ENCODE assay signal across 8 mouse cellular contexts in genomic region chr9:61380258-61381062, GRCm38 (mm10). TPM values are rescaled to one million over a fixed set of nuclear protein-coding genes. Genes with fewer than 3 reads are reported as not detected.
A peak's percentile ranks its signal among the peaks of the same experiment; 100 is the strongest.
DNase-seq lines count a peak whose midpoint lies in the region; ATAC-seq lines count a peak whose summit lies in the region.

No protein-coding gene starts in this region.

- H3K9ac ChIP-seq in neural tube, embryonic 11.5 days (ENCODE audit: low read length): peak overlapping the region; percentile 16; the same call in 1 of the 2 replicates
- H3K9ac ChIP-seq in heart, embryonic 15.5 days: no peak overlapping the region

- H3K27ac ChIP-seq in neural tube, embryonic 11.5 days (ENCODE audit: low read depth, low read length): peak overlapping the region; percentile 51
- H3K27ac ChIP-seq in heart, embryonic 15.5 days: peak overlapping the region; percentile 47; the same call in 1 of the 2 replicates

- DNase-seq in neural tube, embryonic 11.5 days (ENCODE audit: low spot score): peak; percentile 57
- no peak for DNase-seq in neural tube, embryonic 10.5 days (ENCODE audit: extremely low spot score, low spot score)
- peak; percentile 71 for DNase-seq in thymus, postnatal 25 days
- no peak for DNase-seq in right cerebral cortex, postnatal 14 days
- no peak for DNase-seq in kidney, postnatal 10 days
- DNase-seq in gastrocnemius, adult 18-20 months (ENCODE audit: low spot score): no peak

- no peaks in the 10 kb centered on the region for H3K27me3 ChIP-seq in neural tube, embryonic 11.5 days (ENCODE audit: control insufficient read depth, insufficient read depth, low read length)
- peaks cover 91% of the 10 kb centered on the region for H3K27me3 ChIP-seq in heart, embryonic 15.5 days

- no peaks in the 10 kb centered on the region for H3K9me3 ChIP-seq in neural tube, embryonic 11.5 days (ENCODE audit: control insufficient read depth, low read length)
- no peaks in the 10 kb centered on the region for H3K9me3 ChIP-seq in heart, embryonic 15.5 days (replicated peaks)

- H3K4me1 ChIP-seq in neural tube, embryonic 11.5 days (ENCODE audit: control insufficient read depth, insufficient read depth, low read length): peaks cover 88% of the 10 kb centered on the region
- H3K4me1 ChIP-seq in heart, embryonic 15.5 days (replicated peaks): peaks cover 75% of the 10 kb centered on the region

- no peak overlapping the region for H3K4me3 ChIP-seq in neural tube, embryonic 11.5 days (ENCODE audit: low read depth, low read length)
- no peak overlapping the region for H3K4me3 ChIP-seq in heart, embryonic 15.5 days

- no peak for ATAC-seq in neural tube, embryonic 11.5 days (ENCODE audit: insufficient read depth, low FRiP score, low TSS enrichment)
- ATAC-seq in heart, embryonic 15.5 days (replicated peaks; ENCODE audit: insufficient number of reproducible peaks, insufficient read depth, low FRiP score, low read depth): peak; percentile 77
- ATAC-seq in megakaryocyte, adult 5-6 weeks (ENCODE audit: poor library complexity, severe bottlenecking): peak; percentile 23

- H3K36me3 ChIP-seq in neural tube, embryonic 11.5 days (ENCODE audit: control insufficient read depth, insufficient read depth, low read length): peaks cover 9% of the 10 kb centered on the region; the same call in 1 of the 2 replicates
- no peaks in the 10 kb centered on the region for H3K36me3 ChIP-seq in heart, embryonic 15.5 days

- H3K4me2 ChIP-seq in neural tube, embryonic 11.5 days (ENCODE audit: low read depth): no peak overlapping the region
- peak overlapping the region; percentile 41 for H3K4me2 ChIP-seq in heart, embryonic 15.5 days

- 32% methylated on average over 16 of the region's 18 CpGs for WGBS in neural tube, embryonic 11.5 days
- 10% methylated on average over 18 of the region's 18 CpGs for WGBS in heart, embryonic 15.5 days

RNA-seq across cellular contexts. Expression of gene Tle3, which starts 8.3 kb away (rescaled TPM):
- polyA plus RNA-seq in neural tube, embryonic 11.5 days (2014; fragmentation: Nextera tagmentation; extraction: Ambion mirVana): 42.4 and 43.6 TPM in 2 replicates
- 7.3 and 14.3 TPM in 2 replicates for polyA plus RNA-seq in heart, embryonic 15.5 days (2015; fragmentation: Nextera tagmentation; extraction: Ambion mirVana)
- total RNA-seq in megakaryocyte, adult 5-6 weeks (2015): 113 and 146 TPM in 2 replicates
- total RNA-seq in megakaryocyte, adult 5-6 weeks (2017): 79.4 and 92.9 TPM in 2 replicates
- total RNA-seq in gastrocnemius, adult 18-20 months (2021): 1 to 10 TPM; 7.1 TPM

Comparison
In these comparisons a context has a peak if more than half of its experiments do, and no peak if none do; other contexts are left out.
1. DNase-seq: peak in neural tube, embryonic 11.5 days (single experiment) and thymus, postnatal 25 days (single experiment); none in neural tube, embryonic 10.5 days (single experiment), right cerebral cortex, postnatal 14 days (single experiment), kidney, postnatal 10 days (single experiment) and gastrocnemius, adult 18-20 months (single experiment).
2. RNA of gene Tle3, which starts 8.3 kb away (total RNA-seq): 79.4 to 146 TPM in megakaryocyte, adult 5-6 weeks; 7.1 TPM in gastrocnemius, adult 18-20 months; every median in the first group is over 4 times any median in the second.